Comparison of ENCODE assay signal across 22 mouse cellular contexts in genomic region chr10:122738526-122738925, GRCm38 (mm10). TPM values are rescaled to one million over a fixed set of nuclear protein-coding genes. Genes with fewer than 3 reads are reported as not detected.
DNase-seq lines count a peak whose midpoint lies in the region; ATAC-seq lines count a peak whose summit lies in the region.
"Had no signal": no experiment of that assay in that cellular context is flagged by ENCODE, and none has a peak within 500 bp of the region (broad histone marks: within the 10 kb centered on the region; RNA-seq: fewer than 3 reads in every experiment).

No protein-coding gene starts in this region.

- H3K27ac ChIP-seq in forebrain, embryonic 11.5 days (ENCODE audit: low read depth, low read length) = no peak overlapping the region
- H3K27ac ChIP-seq in forebrain, embryonic 10.5 days = no peak overlapping the region
- H3K27ac ChIP-seq in midbrain, embryonic 11.5 days (ENCODE audit: low read depth, low read length) = no peak overlapping the region
- H3K27ac ChIP-seq: embryonic facial prominence, embryonic 10.5 days; gastrocnemius, adult 2 months; heart, adult 2 months; hindbrain, embryonic 14.5 days; kidney, postnatal 0 days; limb, embryonic 10.5 days had no signal

- peak; percentile 17 for DNase-seq in forebrain, embryonic 11.5 days (ENCODE audit: low spot score)
- DNase-seq in forebrain, embryonic 10.5 days (ENCODE audit: extremely low spot score, low spot score) = no peak
- DNase-seq in left cerebral cortex, postnatal 36 days (ENCODE audit: low spot score in 2 of 2) = peak; percentile 41 to 67
- no peak for DNase-seq in left cerebral cortex, adult 11 months (ENCODE audit: low spot score)
- DNase-seq in natural killer cell, adult 2 months (ENCODE audit: low spot score in 2 of 2) = peak; percentile 26 to 40
- no peak for DNase-seq in midbrain, embryonic 11.5 days (ENCODE audit: low spot score, missing footprints)
- no peak for DNase-seq in kidney, postnatal 14 days
- DNase-seq: cerebellum, adult 11 months; cerebellum, postnatal 36 days; gastrocnemius, adult 2 months; heart, adult 2 months; lung, adult 2 months; lung, postnatal 36 days; midbrain, embryonic 14.5 days had no signal

- no peaks in the 10 kb centered on the region for H3K4me1 ChIP-seq in forebrain, embryonic 11.5 days (replicated peaks; ENCODE audit: control insufficient read depth, insufficient read depth, low read length)
- peaks cover 17% of the 10 kb centered on the region for H3K4me1 ChIP-seq in forebrain, embryonic 10.5 days
- H3K4me1 ChIP-seq in midbrain, embryonic 11.5 days (ENCODE audit: control insufficient read depth, insufficient read depth, low read length) = no peaks in the 10 kb centered on the region

- WGBS in forebrain, embryonic 11.5 days = 92% methylated on average over 10 of the region's 10 CpGs
- WGBS in forebrain, embryonic 10.5 days = 91% methylated on average over 10 of the region's 10 CpGs
- 92% methylated on average over 10 of the region's 10 CpGs for WGBS in midbrain, embryonic 11.5 days

- H3K9me3 ChIP-seq in forebrain, embryonic 11.5 days (ENCODE audit: control insufficient read depth, low read length) = no peaks in the 10 kb centered on the region
- H3K9me3 ChIP-seq in forebrain, embryonic 10.5 days = no peaks in the 10 kb centered on the region
- no peaks in the 10 kb centered on the region for H3K9me3 ChIP-seq in midbrain, embryonic 11.5 days (ENCODE audit: control insufficient read depth, low read length)
- H3K9me3 ChIP-seq: embryonic facial prominence, embryonic 10.5 days; limb, embryonic 10.5 days had no signal

- H3K9ac ChIP-seq in forebrain, embryonic 11.5 days (ENCODE audit: low read length) = no peak overlapping the region
- H3K9ac ChIP-seq in midbrain, embryonic 11.5 days (ENCODE audit: low read length) = no peak overlapping the region
- H3K9ac ChIP-seq: hindbrain, embryonic 14.5 days had no signal

- H3K36me3 ChIP-seq in forebrain, embryonic 11.5 days (ENCODE audit: control insufficient read depth, insufficient read depth, low read length) = no peaks in the 10 kb centered on the region
- H3K36me3 ChIP-seq in forebrain, embryonic 10.5 days (replicated peaks) = no peaks in the 10 kb centered on the region
- H3K36me3 ChIP-seq in midbrain, embryonic 11.5 days (ENCODE audit: control insufficient read depth, insufficient read depth, low read length) = no peaks in the 10 kb centered on the region
- H3K36me3 ChIP-seq: embryonic facial prominence, embryonic 10.5 days; limb, embryonic 10.5 days had no signal

- no peak overlapping the region for H3K4me2 ChIP-seq in forebrain, embryonic 11.5 days (ENCODE audit: low read depth, low read length, severe bottlenecking)
- H3K4me2 ChIP-seq in midbrain, embryonic 11.5 days = no peak overlapping the region
- H3K4me2 ChIP-seq: hindbrain, embryonic 14.5 days; liver, embryonic 11.5 days had no signal

- no peak overlapping the region for H3K4me3 ChIP-seq in forebrain, embryonic 11.5 days (ENCODE audit: low read depth, low read length)
- H3K4me3 ChIP-seq in forebrain, embryonic 10.5 days = no peak overlapping the region
- no peak overlapping the region for H3K4me3 ChIP-seq in midbrain, embryonic 11.5 days (ENCODE audit: low read depth, low read length)
- H3K4me3 ChIP-seq: embryonic facial prominence, embryonic 10.5 days; gastrocnemius, adult 2 months; heart, adult 2 months; limb, embryonic 10.5 days had no signal

- intact Hi-C loops in left cerebral cortex, postnatal 36 days (cut with DNase I) = loop anchor here (2.0 kb wide), 1 partner anchor 14 kb away; no protein-coding TSS in a partner anchor

- no peak for ATAC-seq in forebrain, embryonic 11.5 days (replicated peaks; ENCODE audit: low FRiP score)
- ATAC-seq in activated CD4-positive, CD25-positive, alpha-beta regulatory T cell, adult 4 months = peak; percentile 35
- no peak for ATAC-seq in midbrain, embryonic 11.5 days (ENCODE audit: low FRiP score)
- ATAC-seq: forebrain, embryonic 16.5 days; intestine, postnatal 0 days had no signal

- H3K27me3 ChIP-seq in forebrain, embryonic 11.5 days (ENCODE audit: control insufficient read depth, insufficient read depth, low read length) = no peaks in the 10 kb centered on the region
- H3K27me3 ChIP-seq in forebrain, embryonic 10.5 days (ENCODE audit: poor library complexity, severe bottlenecking) = no peaks in the 10 kb centered on the region
- no peaks in the 10 kb centered on the region for H3K27me3 ChIP-seq in midbrain, embryonic 11.5 days (ENCODE audit: control insufficient read depth, insufficient read depth, low read length)

RNA-seq across cellular contexts. Expression of gene Ppm1h, which starts 60.0 kb away (rescaled TPM):
- polyA plus RNA-seq in forebrain, embryonic 11.5 days (2014; fragmentation: Nextera tagmentation; extraction: Ambion mirVana) = 3.6 and 4.1 TPM in 2 replicates
- 2.7 and 3.7 TPM in 2 replicates for polyA plus RNA-seq in forebrain, embryonic 10.5 days (2016; fragmentation: Nextera tagmentation; extraction: Ambion mirVana)
- total RNA-seq in left cerebral cortex, postnatal 36 days (2021) = 100 to 1,000 TPM in 1 of 2 experiments, 10 to 100 TPM in 1; 95.4 to 106 TPM
- polyA plus RNA-seq in activated CD4-positive, CD25-positive, alpha-beta regulatory T cell, adult 4 months (2017; shearing (Covaris generic)) = 10 to 100 TPM; 37.4 to 45.1 TPM
- polyA plus RNA-seq in midbrain, embryonic 11.5 days (2014; fragmentation: Nextera tagmentation; extraction: Ambion mirVana) = 5.4 and 5.9 TPM in 2 replicates

Comparison
In these comparisons a context has a peak if more than half of its experiments do, and no peak if none do; other contexts are left out.
1. DNase-seq: peak in forebrain, embryonic 11.5 days (single experiment), left cerebral cortex, postnatal 36 days (2 of 2) and natural killer cell, adult 2 months (2 of 2); none in forebrain, embryonic 10.5 days (single experiment), left cerebral cortex, adult 11 months (single experiment), midbrain, embryonic 11.5 days (single experiment) and kidney, postnatal 14 days (single experiment).